Mouse (Mus musculus) urinary bladder, postnatal 4 days (tissue): ENCODE data around the gene Kbtbd4.

Source experiments
- DNase-seq, 2 experiments: peaks; one replicate each; pipeline ENCODE4 v3.0.0; 2021 to 2022; ENCODE audit warnings: low spot score in 2 of 2

Kbtbd4 gene

GRCm38 (mm10) chr2:90904856-90905224, 300 bp downstream of the Kbtbd4 start:
- no peak for DNase-seq

DNA sequence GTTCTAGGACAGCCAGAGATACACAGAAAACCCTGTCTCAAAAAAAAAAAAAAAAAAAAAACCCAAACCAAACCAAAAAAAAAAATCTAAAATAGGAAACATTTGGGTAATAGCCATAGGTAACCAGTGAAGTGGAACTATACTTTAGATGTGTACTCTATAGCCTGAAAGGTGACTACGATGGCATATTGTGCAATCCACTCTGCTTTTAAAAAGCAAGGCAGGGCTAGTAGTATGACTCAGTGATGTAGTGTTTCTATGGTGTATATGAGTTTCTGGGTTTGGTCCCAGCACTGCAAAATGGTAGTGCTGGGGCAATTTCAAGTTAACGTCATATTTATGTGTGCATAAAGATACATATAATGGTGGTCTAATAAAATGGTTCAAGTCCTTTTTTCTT, 2.2 kb downstream of the Kbtbd4 start:
- DNase-seq, result no peak

GRCm38 (mm10) chr2:90910861-90911260, 6.3 kb downstream of the Kbtbd4 start:
- DNase-seq, result no peak

DNA sequence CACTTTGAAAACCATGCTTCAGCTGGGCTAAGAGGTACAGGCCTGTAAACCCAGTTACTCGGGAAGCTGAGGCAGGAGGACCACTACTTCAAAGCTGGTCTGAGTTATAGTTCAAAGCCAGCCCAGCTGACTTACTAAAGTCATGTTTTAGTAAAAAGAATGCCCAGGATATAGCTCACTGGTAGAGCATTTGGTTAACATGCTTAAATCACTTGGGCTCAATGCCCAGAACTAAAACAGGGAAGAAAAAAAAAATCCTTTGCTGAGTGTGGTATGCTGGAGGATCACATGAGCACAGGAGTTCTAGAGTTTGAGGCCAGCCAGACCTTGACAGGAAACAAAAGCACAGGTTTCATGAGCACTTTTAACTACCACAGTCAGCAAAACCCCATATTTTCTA, 7.1 kb downstream of the Kbtbd4 start:
- no peak for DNase-seq

- DNase-seq, result no peak
Measured at GRCm38 (mm10) chr2:90913671-90914070, 9.1 kb downstream of the Kbtbd4 start.

DNA sequence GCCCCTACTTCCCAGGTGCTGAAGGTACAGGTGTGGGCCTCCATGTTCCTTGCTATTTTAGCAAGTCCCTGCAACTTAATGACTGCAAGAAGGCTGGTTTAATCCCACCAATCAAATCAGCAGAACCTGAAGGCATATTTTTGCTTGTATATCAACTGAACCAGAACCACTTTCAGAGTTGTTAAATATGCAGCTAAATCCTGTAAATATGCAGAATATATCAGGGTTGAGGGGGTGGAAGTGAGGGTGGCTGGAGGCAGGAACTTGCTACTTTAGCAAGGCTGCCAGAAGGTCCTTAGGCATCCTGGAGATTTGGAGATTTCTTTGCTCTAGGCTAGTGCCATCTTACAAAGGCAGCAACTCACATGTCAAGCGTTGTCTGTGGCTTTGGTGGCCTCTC, 11.0 kb downstream of the Kbtbd4 start:
- no peak for DNase-seq

DNA sequence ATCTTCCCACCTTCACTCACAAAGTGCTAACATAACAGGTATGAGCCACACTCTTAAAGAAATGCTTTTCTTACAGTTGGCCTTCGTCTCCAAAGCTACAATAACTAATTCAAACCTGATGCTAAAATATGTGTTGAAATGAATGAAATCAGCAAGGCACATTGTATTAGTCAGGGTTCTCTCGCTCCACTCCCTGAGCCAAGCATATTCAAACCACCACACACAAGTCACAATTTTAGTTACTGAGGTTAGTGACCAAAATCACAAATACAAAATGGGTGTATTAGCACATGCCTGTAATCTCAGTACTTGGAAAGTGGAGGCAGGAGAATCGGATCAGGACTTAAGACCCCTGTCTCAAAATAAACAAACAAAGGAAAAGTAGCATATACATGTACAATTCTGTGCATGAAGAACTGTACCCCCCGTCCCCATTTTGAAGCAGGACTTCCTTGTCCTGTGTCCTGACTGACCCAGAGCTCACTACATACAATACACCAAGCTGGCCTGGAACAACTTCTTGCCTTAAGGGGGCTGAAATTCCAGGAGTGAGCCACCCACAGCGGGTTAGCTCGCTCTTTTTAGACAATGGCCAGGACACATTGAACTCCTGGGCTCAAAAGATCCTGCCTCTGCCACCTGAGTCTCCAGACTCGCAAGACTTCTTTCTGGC, 12.2 kb downstream of the Kbtbd4 start:
- DNase-seq, result no peak

GRCm38 (mm10) chr2:90917233-90917998, 12.9 kb downstream of the Kbtbd4 start:
- DNase-seq, result peak; percentile 77 to 78

GRCm38 (mm10) chr2:90917999-90918698, 13.6 kb downstream of the Kbtbd4 start:
- no peak for DNase-seq

DNA sequence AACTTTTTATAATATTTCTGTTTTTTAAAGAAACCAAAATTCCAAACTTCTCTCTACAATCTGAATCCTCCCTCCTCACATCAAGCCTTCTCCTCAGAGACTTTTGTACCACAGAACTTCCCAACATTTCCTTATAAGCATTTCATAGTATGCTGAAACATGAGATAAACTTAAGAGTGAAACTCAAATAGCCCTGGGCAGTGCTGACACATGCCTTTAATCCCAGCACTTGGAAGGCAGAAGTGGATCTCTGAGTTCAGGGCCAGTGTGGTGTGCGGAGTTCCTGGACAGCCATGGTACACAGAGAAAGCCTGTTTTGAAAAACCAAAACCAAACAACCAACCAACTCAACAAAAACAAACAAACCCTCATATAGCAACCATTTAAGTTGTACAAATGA, 16.6 kb downstream of the Kbtbd4 start:
- DNase-seq, result no peak

GRCm38 (mm10) chr2:90922636-90923035, 18.1 kb downstream of the Kbtbd4 start:
- no peak for DNase-seq

GRCm38 (mm10) chr2:90928566-90928965, 24.0 kb downstream of the Kbtbd4 start:
- no peak for DNase-seq

- no peak for DNase-seq
Measured at GRCm38 (mm10) chr2:90931829-90932228, 27.3 kb downstream of the Kbtbd4 start.

GRCm38 (mm10) chr2:90932273-90932672, 27.7 kb downstream of the Kbtbd4 start:
- no peak for DNase-seq

- no peak for DNase-seq
Measured at GRCm38 (mm10) chr2:90938362-90938761, 33.8 kb downstream of the Kbtbd4 start.

DNA sequence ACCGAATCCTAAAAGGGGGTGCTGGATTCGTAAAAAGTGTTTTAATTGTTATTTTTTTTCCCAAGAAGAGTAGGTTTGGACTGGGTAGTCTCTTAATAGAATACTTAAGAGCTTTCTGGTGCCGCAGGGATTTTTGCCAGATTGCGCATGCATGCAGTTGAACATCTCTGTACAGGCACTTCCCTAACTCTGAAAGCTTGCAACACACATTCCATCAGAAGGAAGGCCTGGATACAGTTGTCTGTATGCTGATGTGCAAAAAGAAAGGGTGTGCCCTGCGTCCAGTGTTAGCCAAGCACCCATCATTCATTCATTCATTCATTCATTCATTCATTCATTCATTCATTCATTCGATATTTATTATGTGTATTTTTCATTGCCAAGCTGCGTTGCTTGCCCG, 35.2 kb downstream of the Kbtbd4 start:
- DNase-seq, result no peak

DNA sequence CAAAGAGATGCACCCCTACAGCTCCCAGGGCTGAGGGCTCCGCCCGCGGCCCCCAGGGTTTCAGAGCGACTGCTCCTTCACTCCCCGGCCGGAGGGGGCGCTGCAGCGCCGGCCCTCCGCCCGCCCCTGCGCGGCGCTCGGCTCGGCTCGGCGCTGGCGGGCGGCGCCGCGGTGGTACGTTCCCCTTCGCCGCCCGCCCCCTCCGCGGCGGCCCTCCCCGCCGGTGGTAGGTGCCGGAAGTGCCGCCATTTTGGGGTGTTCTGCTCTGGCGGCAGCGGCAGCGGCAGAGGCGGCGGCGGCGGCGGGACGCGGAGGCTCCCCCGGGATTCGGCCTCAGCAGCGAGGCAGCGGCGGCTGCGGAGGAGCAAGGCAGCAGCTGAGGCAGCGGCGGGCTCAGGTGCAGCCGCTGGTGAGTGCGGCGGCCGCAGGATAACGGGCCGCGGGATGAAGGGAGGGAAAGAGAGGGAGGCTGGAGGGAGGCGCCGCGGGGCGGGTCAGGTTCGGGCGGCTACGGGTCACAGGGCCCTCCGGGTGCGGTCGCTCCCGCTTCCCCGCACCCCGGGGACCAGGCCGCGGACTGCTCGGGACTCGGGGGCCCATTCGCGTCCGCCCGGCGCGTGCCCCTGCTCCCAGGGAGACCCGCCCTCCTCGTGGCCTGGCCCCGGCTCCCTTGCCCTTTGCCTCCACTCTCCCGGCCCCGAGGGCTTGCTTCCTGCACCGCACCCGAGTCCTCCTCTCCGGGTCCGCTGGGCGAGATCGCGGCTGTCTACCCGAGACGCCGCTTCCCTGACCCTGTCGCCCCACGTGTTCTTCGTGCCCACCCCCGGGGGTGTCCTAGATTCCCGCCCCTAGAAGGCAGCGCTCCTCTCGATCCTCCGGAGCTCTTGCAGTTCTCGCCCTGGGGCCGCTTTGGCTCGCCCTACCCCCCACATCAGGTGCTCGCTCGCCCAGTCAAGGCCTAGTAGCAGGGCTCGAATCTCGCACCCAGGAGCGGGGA, 36.0 kb downstream of the Kbtbd4 start, which contains the start of gene Celf1:
Gene Celf1, plus strand, starts transcription at position 150 of the 997 bp plus-strand sequence.
- peak; percentile 79 to 80 for DNase-seq

DNA sequence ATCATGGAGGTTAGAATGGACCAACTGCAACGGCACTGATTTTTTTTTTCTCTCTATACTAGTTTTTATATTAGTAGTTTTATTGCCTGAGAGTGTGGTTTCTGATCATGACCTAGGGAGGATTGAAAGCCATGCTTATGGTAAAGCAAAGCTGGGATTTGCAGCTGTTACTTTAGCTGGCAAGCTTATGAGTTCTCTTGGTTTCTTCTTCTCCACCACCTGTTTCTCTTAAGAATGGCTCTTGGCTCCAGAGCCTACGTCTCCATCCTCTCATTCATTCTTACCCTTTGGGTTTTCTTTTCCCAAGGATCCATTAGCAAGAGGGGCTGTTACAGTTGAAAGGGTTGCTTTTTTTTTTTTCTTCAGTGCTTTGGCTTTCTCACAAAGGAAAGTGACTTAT, 37.2 kb downstream of the Kbtbd4 start:
- DNase-seq, result no peak

GRCm38 (mm10) chr2:90950149-90950548, 45.6 kb downstream of the Kbtbd4 start:
- DNase-seq, result no peak

- no peak for DNase-seq
Measured at GRCm38 (mm10) chr2:90950582-90951194, 46.1 kb downstream of the Kbtbd4 start.

GRCm38 (mm10) chr2:90953461-90953860, 48.9 kb downstream of the Kbtbd4 start:
- DNase-seq, result no peak
